Mouse (Mus musculus) spleen, adult 12 weeks (tissue): ENCODE measurements around the gene Zfp597.
"Not testable (repeated sequence)": the region's sequence is repeated elsewhere in the genome, so short reads cannot be mapped to it uniquely, and the experiment has no call there.

ENCODE experiments used
- DNase-seq: peaks from one replicate; pipeline ENCODE4 v3.0.0; 2022; ENCODE audit warnings: low spot score

The Zfp597 gene

GRCm38 (mm10) chr16:3855776-3856175 lies 28.6 kb downstream of the Zfp597 start:
- no peak for DNase-seq

- DNase-seq = no peak
Observed at GRCm38 (mm10) chr16:3854437-3855182, 29.8 kb downstream of the Zfp597 start.

- no peak for DNase-seq
Observed at GRCm38 (mm10) chr16:3852586-3852985, 31.8 kb downstream of the Zfp597 start.

- not testable (repeated sequence) for DNase-seq
Observed at GRCm38 (mm10) chr16:3851301-3851700, 33.1 kb downstream of the Zfp597 start.

GRCm38 (mm10) chr16:3848416-3848815 lies 35.9 kb downstream of the Zfp597 start:
- DNase-seq = no peak

- DNase-seq = no peak
Observed at GRCm38 (mm10) chr16:3847871-3848270, 36.5 kb downstream of the Zfp597 start.

- DNase-seq = peak; percentile 85
Observed at GRCm38 (mm10) chr16:3846711-3847518, 37.4 kb downstream of the Zfp597 start, which contains the start of gene Zfp174. Zfp174 (plus strand) TSS chr16:3847268.

- DNase-seq = no peak
Observed at GRCm38 (mm10) chr16:3843796-3844195, 40.6 kb downstream of the Zfp597 start.

GRCm38 (mm10) chr16:3842989-3843388 lies 41.4 kb downstream of the Zfp597 start:
- DNase-seq = no peak

- DNase-seq = no peak
Observed at GRCm38 (mm10) chr16:3839157-3839885, 45.0 kb downstream of the Zfp597 start.

GRCm38 (mm10) chr16:3835461-3835860 lies 48.9 kb downstream of the Zfp597 start:
- no peak for DNase-seq

GRCm38 (mm10) chr16:3830588-3831109 lies 53.7 kb downstream of the Zfp597 start, which contains the start of gene Olfr15:
Olfr15 (plus strand) TSS chr16:3830878.
- DNase-seq = no peak

GRCm38 (mm10) chr16:3829727-3830126 lies 54.6 kb downstream of the Zfp597 start:
- DNase-seq = no peak

GRCm38 (mm10) chr16:3828021-3828420 lies 56.3 kb downstream of the Zfp597 start:
- no peak for DNase-seq

- DNase-seq = no peak
Observed at GRCm38 (mm10) chr16:3820202-3820601, 64.2 kb downstream of the Zfp597 start.

GRCm38 (mm10) chr16:3814667-3815066 lies 69.7 kb downstream of the Zfp597 start:
- peak; percentile 19 for DNase-seq
